Mouse (Mus musculus) ES-Bruce4 (cell line): ENCODE measurements around the gene C1qtnf3.

Experiments used
- CTCF ChIP-seq: IDR thresholded peaks from one replicate; pipeline ENCODE4 v1.8.1; 2011; ENCODE audit warnings: low read depth, low read length
- EP300 ChIP-seq: IDR thresholded peaks from 2 replicates; pipeline ENCODE4 v1.6.1; 2011; ENCODE audit warnings: low read depth, low read length; ENCODE audit not compliant: insufficient read depth
- POLR2A ChIP-seq: IDR thresholded peaks from one replicate; pipeline ENCODE4 v1.8.1; 2011; ENCODE audit warnings: low read length; ENCODE audit not compliant: insufficient read depth

GRCm38 (mm10) chr15:11000421-11000820 is 48.3 kb downstream of the C1qtnf3 start, which contains the start of gene Slc45a2:
- TF ChIP-seq CTCF (no peak), POLR2A (no peak), EP300 (no peak)
